Mouse (Mus musculus) forebrain, embryonic 12.5 days (tissue): ENCODE data around the gene Fubp3. TPM values are rescaled to one million over a fixed set of nuclear protein-coding genes. Genes with fewer than 3 reads are reported as not detected.
"Not testable (repeated sequence)": the region's sequence is repeated elsewhere in the genome, so short reads cannot be mapped to it uniquely, and the experiment has no call there.

Source experiments
- ATAC-seq: fragments of 200-750 bp; cut with Nextera tagmentation; 2 replicates; pipeline ENCODE4 v1.8.0; 2017; ENCODE audit warnings: moderate TSS enrichment; ENCODE audit not compliant: low FRiP score
- H3K27ac ChIP-seq: fragments of 300-500 bp; sonication (generic); 2 replicates; pipeline ENCODE4 v1.5.1; 2016; ENCODE audit warnings: mild to moderate bottlenecking
- H3K27me3 ChIP-seq: fragments of 300-500 bp; sonication (generic); 2 replicates; pipeline ENCODE4 v1.6.1; 2016; ENCODE audit warnings: mild to moderate bottlenecking
- H3K36me3 ChIP-seq: fragments of 300-500 bp; sonication (generic); replicated peaks from 2 replicates; pipeline ENCODE4 v1.6.1; 2016; ENCODE audit warnings: mild to moderate bottlenecking
- H3K4me1 ChIP-seq: fragments of 300-500 bp; sonication (generic); 2 replicates; pipeline ENCODE4 v1.6.1; 2016
- H3K4me2 ChIP-seq: fragments of 300-500 bp; sonication (generic); 2 replicates; pipeline ENCODE4 v1.6.1; 2016; ENCODE audit warnings: mild to moderate bottlenecking, moderate library complexity
- H3K4me3 ChIP-seq: fragments of 300-500 bp; sonication (generic); replicated peaks from 2 replicates; pipeline ENCODE4 v1.5.1; 2016; ENCODE audit warnings: mild to moderate bottlenecking
- H3K9ac ChIP-seq: fragments of 300-500 bp; sonication (generic); 2 replicates; pipeline ENCODE4 v1.6.1; 2016; ENCODE audit warnings: mild to moderate bottlenecking
- H3K9me3 ChIP-seq: fragments of 300-500 bp; sonication (generic); 2 replicates; pipeline ENCODE4 v1.6.1; 2016
- WGBS: fragments of 180-500 bp; shearing (Covaris S2); methylation state at CpG from one replicate; pipeline ENCODE4 v1.1.7; 2016; 5-methylcytosine and 5-hydroxymethylcytosine counted together
- polyA plus RNA-seq: library from polyadenylated mRNA; unstranded; fragments of >200 nt; fragmentation: Nextera tagmentation; extraction: Ambion mirVana; gene quantifications from 2 replicates; pipeline ENCODE4 v1.2.1, GENCODE M21; 2016

Fubp3 gene
- 97.6 and 104 TPM in 2 replicates for polyA plus RNA-seq

DNA sequence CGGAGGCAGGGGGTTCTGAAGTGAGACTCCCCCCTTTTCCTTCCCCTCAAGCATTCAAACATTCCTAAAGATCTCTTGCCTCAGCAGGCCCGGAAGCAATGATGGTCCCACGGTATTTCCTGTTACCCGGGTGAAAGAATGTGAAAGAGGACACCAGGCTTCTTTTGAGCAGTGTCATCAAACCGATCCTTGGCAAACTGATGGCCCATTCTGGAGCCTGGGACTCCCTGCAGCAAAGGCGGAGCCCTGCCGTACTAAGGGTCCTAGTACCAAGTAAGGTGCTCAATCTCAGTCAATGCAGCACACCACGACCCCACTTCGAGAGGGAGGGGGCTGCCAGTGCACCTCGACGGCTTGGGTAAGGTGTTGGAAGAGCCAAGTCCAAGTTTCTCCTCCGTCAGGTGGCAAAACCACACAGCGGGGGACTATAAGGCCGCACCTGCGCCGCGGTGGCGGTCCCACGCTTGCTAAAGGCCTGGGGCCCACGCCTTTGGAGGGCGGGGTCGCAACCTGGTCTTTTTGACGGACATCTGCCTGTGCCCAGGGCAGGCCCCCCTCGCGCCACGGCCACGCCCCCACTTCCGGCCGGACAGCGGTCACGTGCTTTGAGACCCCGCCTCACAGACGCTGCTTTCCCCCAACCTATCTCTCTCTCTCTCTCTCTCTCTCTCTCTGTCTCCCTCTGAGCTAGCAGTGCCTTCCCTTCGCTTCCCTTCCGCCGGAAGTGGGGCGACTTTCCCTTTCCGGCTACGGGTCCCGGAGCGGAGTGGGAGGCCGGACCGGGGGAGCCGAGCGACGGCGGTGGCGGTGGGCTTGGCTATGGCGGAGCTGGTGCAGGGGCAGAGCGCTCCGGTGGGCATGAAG, at the start of gene Fubp3:
TSS of gene Fubp3 (plus strand) at position 601 of the 864 bp plus-strand sequence.
- WGBS, result 2% methylated on average over 50 of the region's 51 CpGs
- peak; percentile 97 for ATAC-seq
- Histone ChIP-seq H3K9ac (peak within 1 kb of the TSS; percentile 94), H3K27me3 (peaks cover 19% of the 10 kb centered on the region; the same call in 1 of the 2 replicates), H3K4me2 (peak within 1 kb of the TSS; percentile 84), H3K36me3 (peaks cover 9% of the 10 kb centered on the region), H3K27ac (peak within 1 kb of the TSS; percentile 86), H3K9me3 (no peaks in the 10 kb centered on the region), H3K4me1 (peaks cover 19% of the 10 kb centered on the region), H3K4me3 (peak within 1 kb of the TSS; percentile 85)

- Histone ChIP-seq H3K4me2 (no peak overlapping the region), H3K4me3 (no peak overlapping the region), H3K27ac (no peak overlapping the region), H3K4me1 (peaks cover 13% of the 10 kb centered on the region; the same call in 1 of the 2 replicates), H3K27me3 (peaks cover 56% of the 10 kb centered on the region), H3K36me3 (no peaks in the 10 kb centered on the region), H3K9me3 (no peaks in the 10 kb centered on the region), H3K9ac (no peak overlapping the region)
- ATAC-seq, result no peak
- 78% methylated on average over 5 of the region's 5 CpGs for WGBS
Measured at GRCm38 (mm10) chr2:31524641-31525040, 47.8 kb upstream of the Fubp3 start.

- Histone ChIP-seq H3K27me3 (peaks cover 64% of the 10 kb centered on the region), H3K27ac (no peak overlapping the region), H3K4me2 (no peak overlapping the region), H3K4me1 (peaks cover 13% of the 10 kb centered on the region; the same call in 1 of the 2 replicates), H3K36me3 (no peaks in the 10 kb centered on the region), H3K9me3 (no peaks in the 10 kb centered on the region), H3K9ac (no peak overlapping the region), H3K4me3 (no peak overlapping the region)
- ATAC-seq, result peak; percentile 53; the same call in 1 of the 2 replicates
- 12% methylated on average over 10 of the region's 10 CpGs for WGBS
Measured at GRCm38 (mm10) chr2:31525778-31526177, 46.7 kb upstream of the Fubp3 start.

- Histone ChIP-seq H3K9me3 (no peaks in the 10 kb centered on the region), H3K27ac (no peak overlapping the region), H3K36me3 (no peaks in the 10 kb centered on the region), H3K4me3 (no peak overlapping the region), H3K4me2 (no peak overlapping the region), H3K4me1 (peaks cover 13% of the 10 kb centered on the region; the same call in 1 of the 2 replicates), H3K9ac (no peak overlapping the region), H3K27me3 (peaks cover 77% of the 10 kb centered on the region)
- no peak for ATAC-seq
- WGBS, result 77% methylated on average over 5 of the region's 5 CpGs
Measured at GRCm38 (mm10) chr2:31530201-31530600, 42.2 kb upstream of the Fubp3 start.

GRCm38 (mm10) chr2:31537054-31537453, 35.4 kb upstream of the Fubp3 start:
- no peak overlapping the region for H3K27ac ChIP-seq
- H3K36me3 ChIP-seq, result no peaks in the 10 kb centered on the region
- no peaks in the 10 kb centered on the region for H3K9me3 ChIP-seq
- no peak overlapping the region for H3K4me2 ChIP-seq
- H3K4me3 ChIP-seq, result no peak overlapping the region
- peaks cover 69% of the 10 kb centered on the region for H3K27me3 ChIP-seq
- 45% methylated on average over 5 of the region's 5 CpGs for WGBS
- ATAC-seq, result peak; percentile 53; the same call in 1 of the 2 replicates
- H3K9ac ChIP-seq, result no peak overlapping the region
- peaks cover 4% of the 10 kb centered on the region; the same call in 1 of the 2 replicates for H3K4me1 ChIP-seq

DNA sequence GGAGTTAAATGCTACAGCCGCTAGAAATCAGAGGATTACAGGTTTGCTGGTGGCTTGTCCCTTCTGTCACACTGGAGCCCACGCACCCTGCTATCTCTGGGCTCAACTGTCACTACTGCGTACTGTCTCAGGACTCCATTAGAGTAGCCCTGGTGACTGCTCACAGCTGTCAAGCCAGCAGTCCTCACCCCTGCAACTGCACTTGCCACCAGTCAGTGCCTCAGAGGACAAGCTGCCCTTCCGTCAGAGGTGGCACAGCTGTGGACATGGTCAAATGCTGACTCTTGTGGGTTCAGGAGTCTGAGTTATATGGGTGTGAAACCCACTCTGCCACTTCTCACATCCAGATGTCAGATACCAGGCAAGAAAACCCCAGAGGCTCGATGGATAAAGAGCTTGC, 33.7 kb upstream of the Fubp3 start:
- no peak overlapping the region for H3K9ac ChIP-seq
- no peak for ATAC-seq
- H3K4me3 ChIP-seq, result no peak overlapping the region
- no peak overlapping the region for H3K4me2 ChIP-seq
- no peaks in the 10 kb centered on the region for H3K9me3 ChIP-seq
- no peaks in the 10 kb centered on the region for H3K36me3 ChIP-seq
- H3K27me3 ChIP-seq, result peaks cover 68% of the 10 kb centered on the region
- WGBS, result 75% methylated on average over 5 of the region's 5 CpGs
- H3K4me1 ChIP-seq, result peaks cover 4% of the 10 kb centered on the region; the same call in 1 of the 2 replicates
- H3K27ac ChIP-seq, result no peak overlapping the region

- WGBS, result 84% methylated on average over 5 of the region's 5 CpGs
- Histone ChIP-seq H3K27me3 (peaks cover 61% of the 10 kb centered on the region), H3K27ac (no peak overlapping the region), H3K36me3 (no peaks in the 10 kb centered on the region), H3K9me3 (no peaks in the 10 kb centered on the region), H3K4me1 (peaks cover 12% of the 10 kb centered on the region; the same call in 1 of the 2 replicates), H3K4me3 (no peak overlapping the region), H3K4me2 (no peak overlapping the region), H3K9ac (no peak overlapping the region)
- no peak for ATAC-seq
Measured at GRCm38 (mm10) chr2:31541581-31541980, 30.9 kb upstream of the Fubp3 start.

DNA sequence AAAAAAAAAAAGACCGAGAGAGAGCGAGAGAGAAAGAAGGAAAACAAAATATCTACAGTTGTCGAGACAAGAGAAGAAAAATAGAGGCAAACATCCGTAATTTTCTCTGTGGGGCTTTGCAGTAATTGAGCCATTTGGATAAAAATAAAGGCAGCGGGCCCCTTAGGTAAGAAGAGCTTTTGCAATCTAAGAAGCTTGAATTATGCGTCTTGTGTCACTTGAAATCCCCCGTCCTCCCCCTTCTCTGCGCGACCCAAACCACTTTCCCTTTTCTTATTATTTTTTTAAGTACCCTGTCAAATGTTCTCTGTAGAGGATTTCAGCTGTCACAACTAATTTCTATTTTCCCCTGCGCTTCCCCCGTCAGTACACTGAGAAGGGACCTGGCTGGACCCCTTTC, 24.7 kb upstream of the Fubp3 start:
- WGBS, result 42% methylated on average over 11 of the region's 11 CpGs
- Histone ChIP-seq H3K9ac (no peak overlapping the region), H3K4me1 (peaks cover 21% of the 10 kb centered on the region; the same call in 1 of the 2 replicates), H3K9me3 (no peaks in the 10 kb centered on the region), H3K4me3 (no peak overlapping the region), H3K36me3 (no peaks in the 10 kb centered on the region), H3K4me2 (no peak overlapping the region), H3K27ac (no peak overlapping the region), H3K27me3 (peaks cover 37% of the 10 kb centered on the region)
- ATAC-seq, result no peak

DNA sequence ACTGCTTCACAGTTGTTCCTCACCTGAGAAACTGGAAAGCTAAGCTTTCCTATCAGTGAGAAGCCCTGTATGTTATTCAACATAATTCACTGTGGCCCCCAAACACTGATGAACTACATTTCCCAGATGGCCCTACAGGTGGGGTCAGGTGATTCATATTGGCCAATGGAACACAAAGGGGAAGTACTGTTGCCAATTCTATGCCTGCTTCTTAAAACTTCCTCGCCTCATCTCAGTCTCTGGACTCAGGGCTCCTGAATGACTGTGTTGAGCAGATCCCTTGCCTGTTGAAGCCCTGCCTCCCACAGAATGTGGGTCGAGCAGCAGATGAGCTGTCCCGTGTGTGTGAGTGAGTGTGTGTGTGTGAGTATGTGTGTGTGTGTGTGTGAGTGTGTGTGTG, 21.9 kb upstream of the Fubp3 start:
- 81% methylated on average over 3 of the region's 3 CpGs for WGBS
- Histone ChIP-seq H3K27ac (no peak overlapping the region), H3K4me3 (no peak overlapping the region), H3K9ac (no peak overlapping the region), H3K9me3 (0 out of 2 replicates have a peak, but pooled peaks cover 5% of the 10 kb centered on the region), H3K36me3 (no peaks in the 10 kb centered on the region), H3K27me3 (peaks cover 25% of the 10 kb centered on the region), H3K4me1 (peaks cover 13% of the 10 kb centered on the region; the same call in 1 of the 2 replicates), H3K4me2 (no peak overlapping the region)
- ATAC-seq, result no peak

- not testable (repeated sequence) for H3K9me3 ChIP-seq, H3K9ac ChIP-seq, ATAC-seq, H3K36me3 ChIP-seq, H3K4me3 ChIP-seq, H3K4me2 ChIP-seq, H3K27ac ChIP-seq
- Histone ChIP-seq H3K4me1 (peaks cover 13% of the 10 kb centered on the region; the same call in 1 of the 2 replicates), H3K27me3 (peaks cover 21% of the 10 kb centered on the region)
- WGBS, result 85% methylated on average over 1 of the region's 3 CpGs
Measured at GRCm38 (mm10) chr2:31551351-31551750, 21.1 kb upstream of the Fubp3 start.

DNA sequence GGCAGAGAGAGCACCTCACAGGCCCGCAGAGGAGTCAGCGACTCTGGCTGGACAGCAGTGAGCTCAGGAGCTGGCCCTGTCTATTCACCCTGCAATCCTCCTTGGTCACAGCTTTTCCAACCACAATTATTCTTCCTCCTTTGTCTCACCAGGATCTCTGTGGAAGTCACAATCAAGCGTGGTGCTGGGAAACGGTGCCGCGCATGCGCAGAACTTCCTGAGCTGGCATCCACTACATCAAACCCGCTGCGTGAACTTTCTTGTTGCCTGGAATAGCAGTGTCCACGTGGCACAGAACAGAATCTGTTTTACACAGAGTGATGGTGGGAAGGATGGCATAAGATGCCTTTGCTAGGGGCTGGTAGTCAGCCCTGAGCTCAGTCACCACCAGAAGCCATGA, 20.5 kb upstream of the Fubp3 start:
- no peak overlapping the region for H3K27ac ChIP-seq

DNA sequence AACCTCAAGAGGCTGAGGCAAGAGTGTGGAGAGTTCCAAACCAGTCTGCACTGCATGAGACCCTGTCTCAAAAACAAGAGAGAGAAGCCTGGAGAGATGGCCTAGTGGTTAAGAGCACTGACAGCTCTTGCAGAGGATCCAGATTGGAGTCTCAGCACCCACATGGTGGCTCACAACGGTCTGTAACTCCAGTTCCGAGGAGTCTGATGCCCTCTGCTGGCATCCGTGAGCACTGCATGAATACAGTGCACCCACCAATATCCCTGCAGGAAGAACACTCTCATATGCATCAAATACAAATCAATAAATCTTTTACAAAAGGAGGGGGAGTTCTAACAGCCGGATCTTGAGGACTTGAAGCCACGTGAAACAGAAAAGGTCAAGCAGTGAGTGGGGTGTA, 17.8 kb upstream of the Fubp3 start:
- 81% methylated on average over 5 of the region's 5 CpGs for WGBS
- Histone ChIP-seq H3K4me2 (no peak overlapping the region), H3K4me1 (no peaks in the 10 kb centered on the region), H3K9ac (no peak overlapping the region), H3K27ac (no peak overlapping the region), H3K9me3 (0 out of 2 replicates have a peak, but pooled peaks cover 5% of the 10 kb centered on the region), H3K4me3 (no peak overlapping the region), H3K36me3 (no peaks in the 10 kb centered on the region), H3K27me3 (peaks cover 4% of the 10 kb centered on the region; the same call in 1 of the 2 replicates)
- ATAC-seq, result no peak

More for the DNA sequence above, 20.5 kb upstream of the Fubp3 start:
- no peak overlapping the region for H3K4me2 ChIP-seq
- H3K4me3 ChIP-seq, result no peak overlapping the region
- H3K27me3 ChIP-seq, result peaks cover 14% of the 10 kb centered on the region; the same call in 1 of the 2 replicates
- ATAC-seq, result no peak
- 87% methylated on average over 10 of the region's 10 CpGs for WGBS
- 0 out of 2 replicates have a peak, but pooled peaks cover 5% of the 10 kb centered on the region for H3K9me3 ChIP-seq
- H3K9ac ChIP-seq, result no peak overlapping the region
- H3K4me1 ChIP-seq, result peaks cover 13% of the 10 kb centered on the region; the same call in 1 of the 2 replicates
- H3K36me3 ChIP-seq, result no peaks in the 10 kb centered on the region
